Mouse (Mus musculus) right cerebral cortex, adult 18-20 months (tissue): Measurements from ENCODE around the gene Prkab1.

Experiments
- DNase-seq: peaks from one replicate; pipeline ENCODE4 v3.0.0; 2022; ENCODE audit warnings: mixed read lengths

Gene Prkab1

GRCm38 (mm10) chr5:116017391-116017790, 6.9 kb downstream of the Prkab1 start:
- DNase-seq: no peak

GRCm38 (mm10) chr5:116016542-116016941, 7.8 kb downstream of the Prkab1 start:
- DNase-seq: no peak

GRCm38 (mm10) chr5:116014237-116014636, 10.1 kb downstream of the Prkab1 start:
- no peak for DNase-seq

- DNase-seq: no peak
Observed at GRCm38 (mm10) chr5:116013821-116014220, 10.5 kb downstream of the Prkab1 start.

- DNase-seq: no peak
Observed at GRCm38 (mm10) chr5:116012503-116012902, 11.8 kb downstream of the Prkab1 start.

GRCm38 (mm10) chr5:116011700-116012099, 12.6 kb downstream of the Prkab1 start:
- no peak for DNase-seq

- no peak for DNase-seq
Observed at GRCm38 (mm10) chr5:116009884-116010627, 14.3 kb downstream of the Prkab1 start.

GRCm38 (mm10) chr5:116009091-116009851, 15.0 kb downstream of the Prkab1 start:
- no peak for DNase-seq

GRCm38 (mm10) chr5:116007723-116008122, 16.6 kb downstream of the Prkab1 start:
- no peak for DNase-seq

- DNase-seq: no peak
Observed at GRCm38 (mm10) chr5:116006324-116007099, 17.8 kb downstream of the Prkab1 start.

- peak; percentile 71 for DNase-seq
Observed at GRCm38 (mm10) chr5:116004271-116004670, 20.0 kb downstream of the Prkab1 start.

GRCm38 (mm10) chr5:116003825-116004224, 20.5 kb downstream of the Prkab1 start:
- DNase-seq: no peak

GRCm38 (mm10) chr5:116003154-116003553, 21.2 kb downstream of the Prkab1 start:
- DNase-seq: no peak

- DNase-seq: no peak
Observed at GRCm38 (mm10) chr5:115997376-115997775, 26.9 kb downstream of the Prkab1 start.

- no peak for DNase-seq
Observed at GRCm38 (mm10) chr5:115994101-115994500, 30.2 kb downstream of the Prkab1 start.

- DNase-seq: peak; percentile 38
Observed at GRCm38 (mm10) chr5:115991717-115992116, 32.6 kb downstream of the Prkab1 start.

GRCm38 (mm10) chr5:115987284-115987683, 37.0 kb downstream of the Prkab1 start:
- DNase-seq: peak; percentile 33

- DNase-seq: no peak
Observed at GRCm38 (mm10) chr5:115985101-115985500, 39.2 kb downstream of the Prkab1 start.

- DNase-seq: no peak
Observed at GRCm38 (mm10) chr5:115984392-115984791, 39.9 kb downstream of the Prkab1 start.

GRCm38 (mm10) chr5:115982671-115983373, 41.5 kb downstream of the Prkab1 start:
- no peak for DNase-seq

- DNase-seq: no peak
Observed at GRCm38 (mm10) chr5:115980537-115980936, 43.8 kb downstream of the Prkab1 start.

GRCm38 (mm10) chr5:115979134-115979696, 45.1 kb downstream of the Prkab1 start:
- no peak for DNase-seq
